Comparison of ENCODE assay signal across 28 mouse cellular contexts in genomic region chr14:74916691-74917090, GRCm38 (mm10). TPM values are rescaled to one million over a fixed set of nuclear protein-coding genes. Genes with fewer than 3 reads are reported as not detected.
DNase-seq lines count a peak whose midpoint lies in the region; ATAC-seq and TF ChIP-seq lines count a peak whose summit lies in the region.
"Had no signal": no experiment of that assay in that cellular context is flagged by ENCODE, and none has a peak within 500 bp of the region (broad histone marks: within the 10 kb centered on the region; RNA-seq: fewer than 3 reads in every experiment).

No protein-coding gene starts in this region.

- WGBS in kidney, embryonic 14.5 days = 75% methylated on average over 4 of the region's 4 CpGs
- 47% methylated on average over 4 of the region's 4 CpGs for whole genome bisulfite sequencing in lung, embryonic 15.5 days
- WGBS in lung, postnatal 0 days = 47% methylated on average over 4 of the region's 4 CpGs
- WGBS in intestine, embryonic 16.5 days = 59% methylated on average over 4 of the region's 4 CpGs
- 63% methylated on average over 4 of the region's 4 CpGs for WGBS in stomach, embryonic 16.5 days
- WGBS in midbrain, postnatal 0 days = 90% methylated on average over 4 of the region's 4 CpGs

- TF ChIP-seq CTCF in lung, postnatal 0 days (IDR thresholded peaks at IDR 0.05) = no peak
- no peak for TF ChIP-seq CTCF in midbrain, postnatal 0 days (IDR thresholded peaks at IDR 0.05)

- no peaks in the 10 kb centered on the region for H3K36me3 ChIP-seq in kidney, embryonic 14.5 days (ENCODE audit: control insufficient read depth, insufficient read depth, low read length)
- H3K36me3 ChIP-seq in lung, embryonic 15.5 days = no peaks in the 10 kb centered on the region
- H3K36me3 ChIP-seq in lung, postnatal 0 days (ENCODE audit: insufficient read depth, low read length) = no peaks in the 10 kb centered on the region
- H3K36me3 ChIP-seq in intestine, embryonic 16.5 days (ENCODE audit: control insufficient read depth, insufficient read depth, low read length) = no peaks in the 10 kb centered on the region
- no peaks in the 10 kb centered on the region for H3K36me3 ChIP-seq in stomach, embryonic 16.5 days (ENCODE audit: control insufficient read depth, insufficient read depth, low read length)
- no peaks in the 10 kb centered on the region for H3K36me3 ChIP-seq in midbrain, postnatal 0 days (ENCODE audit: insufficient read depth, low read length)
- H3K36me3 ChIP-seq: liver, embryonic 12.5 days; midbrain, embryonic 13.5 days; neural tube, embryonic 15.5 days had no signal

- DNase-seq in kidney, postnatal 25 days = no peak
- DNase-seq in lung, postnatal 0 days (ENCODE audit: low spot score) = no peak
- DNase-seq in midbrain, postnatal 0 days (ENCODE audit: low spot score) = no peak
- DNase-seq: adrenal gland, postnatal 25 days; B cell, adult 2 months; cerebellum, adult 11-12 months; cerebellum, adult 9-11 months; embryo, embryonic 11 days; heart, adult 2 months; kidney, adult 11 months; kidney, postnatal 36 days; liver, postnatal 0 days; lung, postnatal 36 days; right cerebral cortex, postnatal 14 days; spleen, adult 18-20 months; thymus, postnatal 14 days had no signal

- no peak overlapping the region for H3K9ac ChIP-seq in kidney, embryonic 14.5 days (ENCODE audit: low read depth, low read length)
- no peak overlapping the region for H3K9ac ChIP-seq in lung, embryonic 15.5 days
- H3K9ac ChIP-seq in lung, postnatal 0 days (replicated peaks; ENCODE audit: low read depth) = no peak overlapping the region
- H3K9ac ChIP-seq in intestine, embryonic 16.5 days (ENCODE audit: low read depth, low read length) = no peak overlapping the region
- no peak overlapping the region for H3K9ac ChIP-seq in stomach, embryonic 16.5 days (ENCODE audit: low read length)
- no peak overlapping the region for H3K9ac ChIP-seq in midbrain, postnatal 0 days (replicated peaks; ENCODE audit: low read length, poor library complexity, severe bottlenecking)
- H3K9ac ChIP-seq: embryonic facial prominence, embryonic 12.5 days; heart, embryonic 12.5 days; liver, embryonic 12.5 days; liver, postnatal 0 days; midbrain, embryonic 13.5 days; neural tube, embryonic 15.5 days had no signal

- ATAC-seq in kidney, embryonic 14.5 days (ENCODE audit: low FRiP score, low TSS enrichment) = no peak
- peak; percentile 48; the same call in 1 of the 2 replicates for ATAC-seq in lung, embryonic 15.5 days (ENCODE audit: borderline replicate concordance, extremely low read depth, low FRiP score, low TSS enrichment)
- no peak for ATAC-seq in lung, postnatal 0 days
- no peak for ATAC-seq in intestine, embryonic 16.5 days
- ATAC-seq in stomach, embryonic 16.5 days (ENCODE audit: insufficient read depth, low FRiP score) = no peak
- no peak for ATAC-seq in midbrain, postnatal 0 days (ENCODE audit: low FRiP score)
- ATAC-seq: forebrain, embryonic 16.5 days; hindbrain, embryonic 16.5 days; liver, embryonic 12.5 days; liver, postnatal 0 days had no signal

- H3K27me3 ChIP-seq in kidney, embryonic 14.5 days (ENCODE audit: control insufficient read depth, insufficient read depth, low read length) = no peaks in the 10 kb centered on the region
- no peaks in the 10 kb centered on the region for H3K27me3 ChIP-seq in lung, embryonic 15.5 days
- no peaks in the 10 kb centered on the region for H3K27me3 ChIP-seq in lung, postnatal 0 days (replicated peaks; ENCODE audit: insufficient read depth, low read length)
- H3K27me3 ChIP-seq in intestine, embryonic 16.5 days (replicated peaks; ENCODE audit: control insufficient read depth, insufficient read depth, low read length) = no peaks in the 10 kb centered on the region
- no peaks in the 10 kb centered on the region for H3K27me3 ChIP-seq in stomach, embryonic 16.5 days (ENCODE audit: control insufficient read depth, insufficient read depth, low read length)
- H3K27me3 ChIP-seq in midbrain, postnatal 0 days (ENCODE audit: insufficient read depth, low read length) = no peaks in the 10 kb centered on the region
- H3K27me3 ChIP-seq: embryonic facial prominence, embryonic 12.5 days; heart, embryonic 12.5 days; liver, embryonic 12.5 days; megakaryocyte, embryonic 14.5 days; midbrain, embryonic 13.5 days; neural tube, embryonic 15.5 days had no signal

- peak overlapping the region; percentile 64 for H3K27ac ChIP-seq in kidney, embryonic 14.5 days (ENCODE audit: low read depth, low read length)
- H3K27ac ChIP-seq in lung, embryonic 15.5 days = no peak overlapping the region
- no peak overlapping the region for H3K27ac ChIP-seq in lung, postnatal 0 days (ENCODE audit: low read length)
- H3K27ac ChIP-seq in intestine, embryonic 16.5 days (ENCODE audit: low read length) = peak overlapping the region; percentile 17; the same call in 1 of the 2 replicates
- H3K27ac ChIP-seq in stomach, embryonic 16.5 days (ENCODE audit: low read length) = peak overlapping the region; percentile 34; the same call in 1 of the 2 replicates
- H3K27ac ChIP-seq in midbrain, postnatal 0 days (ENCODE audit: low read depth, low read length) = no peak overlapping the region
- H3K27ac ChIP-seq: embryonic facial prominence, embryonic 12.5 days; heart, adult 2 months; liver, embryonic 12.5 days; midbrain, embryonic 13.5 days; neural tube, embryonic 15.5 days had no signal

- H3K4me3 ChIP-seq in kidney, embryonic 14.5 days (ENCODE audit: low read length) = no peak overlapping the region
- H3K4me3 ChIP-seq in lung, embryonic 15.5 days = no peak overlapping the region
- no peak overlapping the region for H3K4me3 ChIP-seq in lung, postnatal 0 days (ENCODE audit: low read depth, low read length)
- H3K4me3 ChIP-seq in intestine, embryonic 16.5 days (ENCODE audit: low read length) = no peak overlapping the region
- H3K4me3 ChIP-seq in stomach, embryonic 16.5 days (replicated peaks; ENCODE audit: low read length) = no peak overlapping the region
- H3K4me3 ChIP-seq in midbrain, postnatal 0 days (ENCODE audit: low read depth, low read length) = no peak overlapping the region
- H3K4me3 ChIP-seq: embryonic facial prominence, embryonic 12.5 days; heart, adult 2 months; heart, embryonic 12.5 days; liver, embryonic 12.5 days; megakaryocyte, embryonic 14.5 days; midbrain, embryonic 13.5 days; neural tube, embryonic 15.5 days had no signal

- no peaks in the 10 kb centered on the region for H3K9me3 ChIP-seq in kidney, embryonic 14.5 days (ENCODE audit: control insufficient read depth, low read length)
- H3K9me3 ChIP-seq in lung, embryonic 15.5 days = no peaks in the 10 kb centered on the region
- no peaks in the 10 kb centered on the region for H3K9me3 ChIP-seq in lung, postnatal 0 days (ENCODE audit: low read length)
- H3K9me3 ChIP-seq in intestine, embryonic 16.5 days (ENCODE audit: control insufficient read depth, low read length) = no peaks in the 10 kb centered on the region
- no peaks in the 10 kb centered on the region for H3K9me3 ChIP-seq in stomach, embryonic 16.5 days (replicated peaks; ENCODE audit: control insufficient read depth, low read length)
- H3K9me3 ChIP-seq in midbrain, postnatal 0 days (ENCODE audit: low read length) = no peaks in the 10 kb centered on the region
- H3K9me3 ChIP-seq: embryonic facial prominence, embryonic 12.5 days; heart, embryonic 12.5 days; liver, embryonic 12.5 days; megakaryocyte, embryonic 14.5 days; midbrain, embryonic 13.5 days; neural tube, embryonic 15.5 days had no signal

- H3K4me1 ChIP-seq in kidney, embryonic 14.5 days (ENCODE audit: control insufficient read depth, insufficient read depth, low read length) = peaks cover 48% of the 10 kb centered on the region
- H3K4me1 ChIP-seq in lung, embryonic 15.5 days = peaks cover 46% of the 10 kb centered on the region
- peaks cover 27% of the 10 kb centered on the region for H3K4me1 ChIP-seq in lung, postnatal 0 days (ENCODE audit: insufficient read depth, low read depth, low read length)
- peaks cover 36% of the 10 kb centered on the region for H3K4me1 ChIP-seq in intestine, embryonic 16.5 days (ENCODE audit: control insufficient read depth, insufficient read depth, low read length)
- peaks cover 33% of the 10 kb centered on the region for H3K4me1 ChIP-seq in stomach, embryonic 16.5 days (ENCODE audit: control insufficient read depth, insufficient read depth, low read length)
- peaks cover 13% of the 10 kb centered on the region; the same call in 1 of the 2 replicates for H3K4me1 ChIP-seq in midbrain, postnatal 0 days (ENCODE audit: insufficient read depth, low read length)

- no peak for TF ChIP-seq EP300 in lung, postnatal 0 days (IDR thresholded peaks at IDR 0.05)

- no peak overlapping the region for H3K4me2 ChIP-seq in kidney, embryonic 14.5 days (replicated peaks; ENCODE audit: low read depth, low read length)
- H3K4me2 ChIP-seq in lung, embryonic 15.5 days = no peak overlapping the region
- H3K4me2 ChIP-seq in lung, postnatal 0 days (replicated peaks; ENCODE audit: low read depth, low read length) = no peak overlapping the region
- H3K4me2 ChIP-seq in intestine, embryonic 16.5 days (ENCODE audit: low read depth, low read length) = peak overlapping the region; percentile 4; the same call in 1 of the 2 replicates
- H3K4me2 ChIP-seq in stomach, embryonic 16.5 days (ENCODE audit: low read depth, low read length) = no peak overlapping the region
- no peak overlapping the region for H3K4me2 ChIP-seq in midbrain, postnatal 0 days (ENCODE audit: low read depth, low read length, poor library complexity, severe bottlenecking)
- H3K4me2 ChIP-seq: embryonic facial prominence, embryonic 12.5 days; heart, embryonic 12.5 days; liver, embryonic 12.5 days; midbrain, embryonic 13.5 days; neural tube, embryonic 15.5 days had no signal

RNA-seq across cellular contexts. Expression of gene Lrch1, which starts 31.0 kb away (rescaled TPM):
- polyA plus RNA-seq in kidney, embryonic 14.5 days (2014; fragmentation: Nextera tagmentation; extraction: Ambion mirVana) = 11.1 and 18.6 TPM in 2 replicates
- polyA plus RNA-seq in lung, embryonic 15.5 days (2015; fragmentation: Nextera tagmentation; extraction: Ambion mirVana) = 17.5 and 19.9 TPM in 2 replicates
- polyA plus RNA-seq in lung, postnatal 0 days (2015; fragmentation: Nextera tagmentation; extraction: Ambion mirVana) = 13.5 and 15.3 TPM in 2 replicates
- 9.8 and 9.9 TPM in 2 replicates for polyA plus RNA-seq in intestine, embryonic 16.5 days (2015; fragmentation: Nextera tagmentation; extraction: Ambion mirVana)
- polyA plus RNA-seq in stomach, embryonic 16.5 days (2015; fragmentation: Nextera tagmentation; extraction: Ambion mirVana) = 12.4 and 13.2 TPM in 2 replicates
- 21.7 and 22.3 TPM in 2 replicates for total RNA-seq in midbrain, postnatal 0 days (2014; rRNA removed)
- polyA plus RNA-seq in midbrain, postnatal 0 days (2015; fragmentation: Nextera tagmentation; extraction: Ambion mirVana) = 15.7 and 22.4 TPM in 2 replicates

Comparison
In these comparisons a context has a peak if more than half of its experiments do, and no peak if none do; other contexts are left out.
1. H3K27ac ChIP-seq: peak in kidney, embryonic 14.5 days (single experiment), intestine, embryonic 16.5 days (single experiment) and stomach, embryonic 16.5 days (single experiment); none in lung, embryonic 15.5 days (single experiment), lung, postnatal 0 days (single experiment) and midbrain, postnatal 0 days (single experiment).